Mouse (Mus musculus): ENCODE results near the gene Cst11.

DNA sequence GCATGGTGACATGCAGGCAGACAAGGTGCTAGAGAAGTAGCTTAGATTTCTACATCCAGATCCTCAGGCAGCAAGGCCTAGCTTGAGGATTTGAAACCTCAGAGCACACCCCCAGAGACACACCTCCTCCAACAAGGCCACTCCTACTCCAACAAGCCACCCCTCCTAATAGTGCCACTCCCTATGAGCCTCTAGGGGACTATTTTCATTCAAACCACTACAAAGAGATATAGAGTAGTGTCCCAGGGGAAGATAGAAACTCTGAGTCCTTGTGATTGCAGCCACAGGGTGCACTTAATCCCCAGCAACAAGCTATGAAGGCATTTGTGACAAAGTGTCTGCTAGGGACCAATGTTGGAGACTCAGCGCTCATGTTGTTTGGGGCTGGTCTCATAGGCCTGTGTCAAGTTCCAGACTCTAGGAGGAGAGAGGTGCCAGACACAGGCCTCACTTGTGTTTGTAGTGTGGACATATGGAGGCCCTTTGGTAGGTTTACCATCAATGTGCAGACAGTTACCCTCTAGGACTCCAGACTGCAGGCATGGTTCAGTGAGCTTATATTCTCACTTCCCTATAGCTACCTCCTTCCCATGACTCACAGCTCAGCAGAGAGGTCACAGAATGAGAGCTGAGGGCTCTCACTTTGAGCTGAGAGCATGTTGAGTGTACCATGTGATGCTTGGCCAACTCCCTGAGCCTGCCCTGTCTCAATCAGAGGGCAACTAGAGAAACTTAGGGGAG is 7.5 kb downstream of the Cst11 start:
- TF ChIP-seq GATA1 (IDR thresholded peaks at IDR 0.05; ENCODE audit: borderline replicate concordance, low read length) (no peak), CTCF (IDR thresholded peaks at IDR 0.05; ENCODE audit: low read depth, low read length) (no peak), POLR2AphosphoS5 (IDR thresholded peaks at IDR 0.05; ENCODE audit: insufficient replicate concordance, low read depth, low read length) (no peak)

Measured in G1E (cell line).